Mouse (Mus musculus) liver, postnatal 0 days (tissue): ENCODE measurements around the gene Hist1h2af.

ENCODE experiments used
- CTCF ChIP-seq: sonication (generic); IDR thresholded peaks from 2 replicates; pipeline ENCODE4 v1.5.1; 2016; ENCODE audit warnings: antibody characterized with exemption, low read depth
- EP300 ChIP-seq: IDR thresholded peaks from 2 replicates; pipeline ENCODE4 v1.6.1; 2016; ENCODE audit warnings: antibody characterized with exemption, low read depth, mild to moderate bottlenecking

- TF ChIP-seq CTCF = no peak
- peak; percentile 5; the same call in 1 of the 2 replicates for TF ChIP-seq EP300
Observed at GRCm38 (mm10) chr13:23516822-23517602, 16.7 kb upstream of the Hist1h2af start.
